9 mouse cellular contexts compared by ENCODE assay signal in the genomic region with DNA sequence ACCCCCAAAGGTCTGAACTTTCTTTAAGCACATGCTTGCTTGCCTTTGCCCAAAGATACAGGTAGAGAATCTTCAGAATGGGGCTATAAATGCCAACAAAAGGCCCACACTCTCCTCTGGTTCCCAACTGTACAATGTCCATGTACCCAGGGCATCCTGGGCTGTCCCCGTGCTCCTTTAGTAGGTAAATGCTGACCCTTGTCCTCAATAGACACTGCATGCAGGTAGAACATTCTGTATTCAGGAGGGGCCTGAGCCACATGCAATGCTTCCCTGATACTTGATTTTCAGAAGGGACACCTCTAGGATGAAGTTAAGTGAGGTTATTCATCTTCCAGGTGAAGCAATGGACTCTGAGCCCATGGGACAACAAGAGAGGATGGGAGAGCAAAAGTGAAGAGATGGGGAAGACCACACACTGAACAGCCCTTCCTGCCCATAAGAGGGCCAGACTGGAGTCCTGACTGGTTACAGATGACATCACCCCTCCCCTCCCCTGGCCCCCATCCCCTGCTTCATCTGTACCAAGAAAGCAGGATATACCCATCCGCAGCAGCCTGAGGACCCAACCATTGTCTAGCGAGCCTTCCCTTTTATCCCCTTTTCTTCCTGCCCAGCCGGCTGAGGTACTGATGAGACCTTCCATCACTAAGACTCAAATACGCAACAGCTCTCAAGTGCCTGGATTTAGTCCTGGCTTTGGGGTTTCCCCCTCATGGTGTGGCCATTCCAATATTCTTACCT. TPM values are rescaled to one million over a fixed set of nuclear protein-coding genes. Genes with fewer than 3 reads are reported as not detected.
DNase-seq lines count a peak whose midpoint lies in the region; ATAC-seq lines count a peak whose summit lies in the region.
"Had no signal": no experiment of that assay in that cellular context is flagged by ENCODE, and none has a peak within 500 bp of the region (broad histone marks: within the 10 kb centered on the region; RNA-seq: fewer than 3 reads in every experiment).

No protein-coding gene starts in this region.

- DNase-seq in heart, postnatal 10 days: no peak
- peak; percentile 14 for DNase-seq in embryonic facial prominence, embryonic 10.5 days (ENCODE audit: low spot score)
- no peak for DNase-seq in hindbrain, embryonic 14.5 days (ENCODE audit: low spot score)
- DNase-seq in midbrain, embryonic 10.5 days (ENCODE audit: low spot score): no peak
- DNase-seq in spleen, postnatal 14 days (ENCODE audit: low spot score in 2 of 2): no peak
- no peak for DNase-seq in gastrocnemius, postnatal 14 days
- DNase-seq in spleen, adult 18-20 months: no peak

- WGBS in heart, embryonic 13.5 days: 34% methylated on average over 5 of the region's 5 CpGs
- WGBS in embryonic facial prominence, embryonic 10.5 days: 35% methylated on average over 5 of the region's 5 CpGs
- 41% methylated on average over 5 of the region's 5 CpGs for WGBS in hindbrain, embryonic 14.5 days
- 32% methylated on average over 5 of the region's 5 CpGs for WGBS in midbrain, embryonic 10.5 days

- peaks cover 46% of the 10 kb centered on the region for H3K27me3 ChIP-seq in heart, embryonic 13.5 days (replicated peaks)
- H3K27me3 ChIP-seq in embryonic facial prominence, embryonic 10.5 days (replicated peaks; ENCODE audit: low read depth, poor library complexity, severe bottlenecking): peaks cover 55% of the 10 kb centered on the region
- H3K27me3 ChIP-seq in hindbrain, embryonic 14.5 days (ENCODE audit: control insufficient read depth, insufficient read depth, low read length): peaks cover 5% of the 10 kb centered on the region
- H3K27me3 ChIP-seq in midbrain, embryonic 10.5 days (ENCODE audit: low read depth, poor library complexity, severe bottlenecking): peaks cover 57% of the 10 kb centered on the region

- H3K9ac ChIP-seq in heart, embryonic 13.5 days: peak overlapping the region; percentile 74
- peak overlapping the region; percentile 53; the same call in 1 of the 2 replicates for H3K9ac ChIP-seq in hindbrain, embryonic 14.5 days

- peak overlapping the region; percentile 78 for H3K4me2 ChIP-seq in heart, embryonic 13.5 days
- peak overlapping the region; percentile 77 for H3K4me2 ChIP-seq in hindbrain, embryonic 14.5 days (replicated peaks)

- intact Hi-C loops in heart, postnatal 10 days (cut with DNase I): loop anchor here (10.0 kb wide), 1 partner anchor 289 kb away; no protein-coding TSS in a partner anchor
- intact Hi-C loops in gastrocnemius, postnatal 14 days (cut with DNase I; ENCODE audit: low total_unique reads): no loop called here

- no peak for ATAC-seq in heart, embryonic 13.5 days (ENCODE audit: extremely low read depth, insufficient number of reproducible peaks, low FRiP score, low TSS enrichment)
- ATAC-seq in hindbrain, embryonic 14.5 days (ENCODE audit: low FRiP score): no peak

- no peaks in the 10 kb centered on the region for H3K9me3 ChIP-seq in heart, embryonic 13.5 days
- H3K9me3 ChIP-seq in embryonic facial prominence, embryonic 10.5 days: no peaks in the 10 kb centered on the region
- H3K9me3 ChIP-seq in hindbrain, embryonic 14.5 days (ENCODE audit: control insufficient read depth, low read length): no peaks in the 10 kb centered on the region
- no peaks in the 10 kb centered on the region for H3K9me3 ChIP-seq in midbrain, embryonic 10.5 days (replicated peaks)
- H3K9me3 ChIP-seq: G1E had no signal

- peak overlapping the region; percentile 50 for H3K4me3 ChIP-seq in heart, embryonic 13.5 days
- peak overlapping the region; percentile 55 for H3K4me3 ChIP-seq in embryonic facial prominence, embryonic 10.5 days
- peak overlapping the region; percentile 40 for H3K4me3 ChIP-seq in hindbrain, embryonic 14.5 days (replicated peaks; ENCODE audit: low read length)
- peak overlapping the region; percentile 54 for H3K4me3 ChIP-seq in midbrain, embryonic 10.5 days

- H3K27ac ChIP-seq in heart, embryonic 13.5 days (replicated peaks): no peak overlapping the region
- peak overlapping the region; percentile 59; the same call in 1 of the 2 replicates for H3K27ac ChIP-seq in embryonic facial prominence, embryonic 10.5 days (replicated peaks)
- no peak overlapping the region for H3K27ac ChIP-seq in hindbrain, embryonic 14.5 days
- no peak overlapping the region; the same call in 1 of the 2 replicates for H3K27ac ChIP-seq in midbrain, embryonic 10.5 days (replicated peaks)

- no peaks in the 10 kb centered on the region for H3K36me3 ChIP-seq in heart, embryonic 13.5 days
- H3K36me3 ChIP-seq in embryonic facial prominence, embryonic 10.5 days (replicated peaks): 0 out of 2 replicates have a peak, but pooled peaks cover 3% of the 10 kb centered on the region
- H3K36me3 ChIP-seq in hindbrain, embryonic 14.5 days (replicated peaks; ENCODE audit: control insufficient read depth, insufficient read depth): no peaks in the 10 kb centered on the region
- H3K36me3 ChIP-seq in midbrain, embryonic 10.5 days: no peaks in the 10 kb centered on the region

- peaks cover 56% of the 10 kb centered on the region for H3K4me1 ChIP-seq in heart, embryonic 13.5 days
- H3K4me1 ChIP-seq in embryonic facial prominence, embryonic 10.5 days: peaks cover 65% of the 10 kb centered on the region
- H3K4me1 ChIP-seq in hindbrain, embryonic 14.5 days (replicated peaks; ENCODE audit: control insufficient read depth, insufficient read depth, low read length): peaks cover 26% of the 10 kb centered on the region
- H3K4me1 ChIP-seq in midbrain, embryonic 10.5 days: peaks cover 62% of the 10 kb centered on the region

RNA-seq across cellular contexts. Expression of a gene that starts 1.0 kb away (rescaled TPM):
- polyA plus RNA-seq in heart, embryonic 13.5 days (2015; fragmentation: Nextera tagmentation; extraction: Ambion mirVana): 3.5 and 3.7 TPM in 2 replicates
- total RNA-seq in heart, postnatal 10 days (2021): 10 to 100 TPM; 14.0 to 15.8 TPM
- polyA plus RNA-seq in embryonic facial prominence, embryonic 10.5 days (2016; fragmentation: Nextera tagmentation; extraction: Ambion mirVana): 8.6 and 9.3 TPM in 2 replicates
- 24.7 and 27.6 TPM in 2 replicates for polyA plus RNA-seq in hindbrain, embryonic 14.5 days (2014; fragmentation: Nextera tagmentation; extraction: Ambion mirVana)
- 12.2 and 13.1 TPM in 2 replicates for polyA plus RNA-seq in midbrain, embryonic 10.5 days (2016; fragmentation: Nextera tagmentation; extraction: Ambion mirVana)
- 10 to 100 TPM in 1 of 2 experiments, 1 to 10 TPM in 1; 9.0 to 13.8 TPM for total RNA-seq in gastrocnemius, postnatal 14 days (2021)

RNA-seq across cellular contexts. Expression of a gene that starts 12.2 kb away (rescaled TPM):
- 4.2 and 5.3 TPM in 2 replicates for polyA plus RNA-seq in heart, embryonic 13.5 days (2015; fragmentation: Nextera tagmentation; extraction: Ambion mirVana)
- total RNA-seq in heart, postnatal 10 days (2021): 1 to 10 TPM; 2.0 to 2.3 TPM
- 0.59 and 0.61 TPM in 2 replicates for polyA plus RNA-seq in embryonic facial prominence, embryonic 10.5 days (2016; fragmentation: Nextera tagmentation; extraction: Ambion mirVana)
- 0.84 and 0.93 TPM in 2 replicates for polyA plus RNA-seq in hindbrain, embryonic 14.5 days (2014; fragmentation: Nextera tagmentation; extraction: Ambion mirVana)
- 0.31 and 0.45 TPM in 2 replicates for polyA plus RNA-seq in midbrain, embryonic 10.5 days (2016; fragmentation: Nextera tagmentation; extraction: Ambion mirVana)
- total RNA-seq in gastrocnemius, postnatal 14 days (2021): 1 to 10 TPM; 1.3 to 1.4 TPM
- polyA plus RNA-seq: G1E had no signal

RNA-seq across cellular contexts. Expression of a gene that starts 12.6 kb away (rescaled TPM):
- polyA plus RNA-seq in heart, embryonic 13.5 days (2015; fragmentation: Nextera tagmentation; extraction: Ambion mirVana): 87.7 and 93.2 TPM in 2 replicates
- total RNA-seq in heart, postnatal 10 days (2021): 10 to 100 TPM; 67.1 to 73.1 TPM
- polyA plus RNA-seq in embryonic facial prominence, embryonic 10.5 days (2016; fragmentation: Nextera tagmentation; extraction: Ambion mirVana): 132 and 137 TPM in 2 replicates
- polyA plus RNA-seq in hindbrain, embryonic 14.5 days (2014; fragmentation: Nextera tagmentation; extraction: Ambion mirVana): 73.0 and 82.2 TPM in 2 replicates
- polyA plus RNA-seq in midbrain, embryonic 10.5 days (2016; fragmentation: Nextera tagmentation; extraction: Ambion mirVana): 115 and 129 TPM in 2 replicates
- 10 to 100 TPM; 23.9 to 26.1 TPM for total RNA-seq in gastrocnemius, postnatal 14 days (2021)

RNA-seq across cellular contexts. Expression of a gene that starts 16.7 kb away (rescaled TPM):
- not detected in 2 replicates for polyA plus RNA-seq in heart, embryonic 13.5 days (2015; fragmentation: Nextera tagmentation; extraction: Ambion mirVana)
- total RNA-seq in heart, postnatal 10 days (2021): not detected
- 0.20 TPM in 1 of 2 replicates, not detected in the other for polyA plus RNA-seq in embryonic facial prominence, embryonic 10.5 days (2016; fragmentation: Nextera tagmentation; extraction: Ambion mirVana)
- polyA plus RNA-seq in hindbrain, embryonic 14.5 days (2014; fragmentation: Nextera tagmentation; extraction: Ambion mirVana): not detected in 2 replicates
- not detected in 2 replicates for polyA plus RNA-seq in midbrain, embryonic 10.5 days (2016; fragmentation: Nextera tagmentation; extraction: Ambion mirVana)
- not detected for total RNA-seq in gastrocnemius, postnatal 14 days (2021)
- total RNA-seq: G1E had no signal
- polyA plus RNA-seq: G1E had no signal

RNA-seq across cellular contexts. Expression of a gene that starts 29.2 kb away (rescaled TPM):
- polyA plus RNA-seq in heart, embryonic 13.5 days (2015; fragmentation: Nextera tagmentation; extraction: Ambion mirVana): 138 and 157 TPM in 2 replicates
- total RNA-seq in heart, postnatal 10 days (2021): 10 to 100 TPM; 77.2 to 83.5 TPM
- 254 and 259 TPM in 2 replicates for polyA plus RNA-seq in embryonic facial prominence, embryonic 10.5 days (2016; fragmentation: Nextera tagmentation; extraction: Ambion mirVana)
- 265 and 267 TPM in 2 replicates for polyA plus RNA-seq in hindbrain, embryonic 14.5 days (2014; fragmentation: Nextera tagmentation; extraction: Ambion mirVana)
- 235 and 260 TPM in 2 replicates for polyA plus RNA-seq in midbrain, embryonic 10.5 days (2016; fragmentation: Nextera tagmentation; extraction: Ambion mirVana)
- 10 to 100 TPM; 45.4 to 48.3 TPM for total RNA-seq in gastrocnemius, postnatal 14 days (2021)
